Mouse (Mus musculus) hindbrain, embryonic 12.5 days (tissue): ENCODE measurements around the gene Ldah. TPM values are rescaled to one million over a fixed set of nuclear protein-coding genes. Genes with fewer than 3 reads are reported as not detected.
A peak's percentile ranks its signal among the peaks of the same experiment; 100 is the strongest.

ENCODE experiments used
- ATAC-seq: fragments of 200-750 bp; cut with Nextera tagmentation; 2 replicates; pipeline ENCODE4 v1.8.0; 2017; ENCODE audit warnings: moderate TSS enrichment; ENCODE audit not compliant: low FRiP score
- H3K27ac ChIP-seq: fragments of 300-500 bp; sonication (generic); 2 replicates; pipeline ENCODE4 v1.5.1; 2016; ENCODE audit warnings: mild to moderate bottlenecking
- H3K27me3 ChIP-seq: fragments of 300-500 bp; sonication (generic); 2 replicates; pipeline ENCODE4 v1.6.1; 2016; ENCODE audit warnings: mild to moderate bottlenecking
- H3K36me3 ChIP-seq: fragments of 300-500 bp; sonication (generic); 2 replicates; pipeline ENCODE4 v1.6.1; 2016; ENCODE audit warnings: mild to moderate bottlenecking
- H3K4me1 ChIP-seq: fragments of 300-500 bp; sonication (generic); 2 replicates; pipeline ENCODE4 v1.6.1; 2016
- H3K4me2 ChIP-seq: fragments of 300-500 bp; sonication (generic); replicated peaks from 2 replicates; pipeline ENCODE4 v1.6.1; 2016; ENCODE audit warnings: mild to moderate bottlenecking
- H3K4me3 ChIP-seq: fragments of 300-500 bp; sonication (generic); 2 replicates; pipeline ENCODE4 v1.5.1; 2016; ENCODE audit warnings: mild to moderate bottlenecking
- H3K9ac ChIP-seq: fragments of 300-500 bp; sonication (generic); 2 replicates; pipeline ENCODE4 v1.6.1; 2016; ENCODE audit warnings: mild to moderate bottlenecking, moderate library complexity
- H3K9me3 ChIP-seq: fragments of 300-500 bp; sonication (generic); replicated peaks from 2 replicates; pipeline ENCODE4 v1.6.1; 2016; ENCODE audit warnings: mild to moderate bottlenecking
- WGBS: fragments of 180-500 bp; shearing (Covaris S2); methylation state at CpG from one replicate; pipeline ENCODE4 v1.1.7; 2016; 5-methylcytosine and 5-hydroxymethylcytosine counted together
- polyA plus RNA-seq: library from polyadenylated mRNA; unstranded; fragments of >200 nt; fragmentation: Nextera tagmentation; extraction: Ambion mirVana; gene quantifications from 2 replicates; pipeline ENCODE4 v1.2.1, GENCODE M21; 2016

The Ldah gene
- polyA plus RNA-seq, 1 experiment from 2014 or later: 71.3 TPM

DNA sequence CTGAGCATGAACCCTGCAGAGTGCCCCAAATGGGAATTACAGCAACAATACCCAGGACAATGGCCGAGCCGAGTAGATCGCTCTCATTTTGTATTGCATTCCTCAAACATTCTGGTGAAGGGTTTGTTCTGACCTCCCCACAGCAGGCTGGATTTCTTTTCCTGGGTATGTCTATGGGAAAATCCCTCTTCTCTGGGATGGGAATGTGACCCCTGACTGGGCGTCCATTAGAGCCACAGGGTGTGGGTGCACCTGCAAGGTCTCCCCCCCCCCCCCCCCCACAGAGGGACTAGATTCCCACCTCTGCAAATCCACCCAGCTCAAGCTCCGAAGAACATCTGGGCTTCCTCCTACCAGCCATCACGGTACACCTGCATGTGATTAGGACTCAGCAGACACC lies 81.2 kb downstream of the Ldah start:
- no peak overlapping the region for H3K27ac ChIP-seq
- H3K4me2 ChIP-seq: no peak overlapping the region
- H3K4me3 ChIP-seq: no peak overlapping the region
- peaks cover 11% of the 10 kb centered on the region for H3K4me1 ChIP-seq
- H3K36me3 ChIP-seq: no peaks in the 10 kb centered on the region
- 0 out of 2 replicates have a peak, but pooled peaks cover 9% of the 10 kb centered on the region for H3K27me3 ChIP-seq
- WGBS: 77% methylated on average over 6 of the region's 6 CpGs
- ATAC-seq: no peak
- no peaks in the 10 kb centered on the region for H3K9me3 ChIP-seq
- no peak overlapping the region for H3K9ac ChIP-seq

DNA sequence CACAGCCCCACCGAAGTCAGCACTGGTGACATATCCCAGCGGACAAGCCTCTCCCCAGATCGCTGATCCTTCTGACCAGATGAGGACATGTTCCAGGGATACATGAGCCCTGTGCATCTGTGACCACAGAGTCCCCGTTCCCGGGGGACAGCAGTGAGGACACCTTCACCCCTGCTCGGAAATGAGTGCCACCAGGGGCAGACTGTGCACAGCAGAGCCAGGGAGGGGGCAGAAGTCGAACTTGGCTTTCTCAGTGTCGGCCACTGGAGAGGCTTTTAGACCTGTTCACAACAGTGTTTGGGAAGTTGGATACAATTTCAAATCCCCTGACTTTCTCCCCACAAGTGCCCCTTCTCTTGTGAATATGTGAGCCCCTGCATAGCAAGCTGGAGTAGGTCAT lies 81.6 kb downstream of the Ldah start:
- no peak for ATAC-seq
- H3K36me3 ChIP-seq: no peaks in the 10 kb centered on the region
- H3K4me3 ChIP-seq: no peak overlapping the region
- peaks cover 12% of the 10 kb centered on the region; the same call in 1 of the 2 replicates for H3K27me3 ChIP-seq
- 84% methylated on average over 8 of the region's 8 CpGs for WGBS
- no peaks in the 10 kb centered on the region for H3K9me3 ChIP-seq
- no peak overlapping the region for H3K9ac ChIP-seq
- no peak overlapping the region for H3K4me2 ChIP-seq
- no peak overlapping the region for H3K27ac ChIP-seq
- peaks cover 11% of the 10 kb centered on the region for H3K4me1 ChIP-seq

GRCm38 (mm10) chr12:8291157-8291853 lies 83.4 kb downstream of the Ldah start:
- peak; percentile 48; the same call in 1 of the 2 replicates for ATAC-seq
- H3K36me3 ChIP-seq: no peaks in the 10 kb centered on the region
- no peak overlapping the region for H3K4me3 ChIP-seq
- H3K4me2 ChIP-seq: no peak overlapping the region
- H3K27ac ChIP-seq: no peak overlapping the region
- no peak overlapping the region for H3K9ac ChIP-seq
- 58% methylated on average over 15 of the region's 15 CpGs for WGBS
- H3K27me3 ChIP-seq: peaks cover 29% of the 10 kb centered on the region
- no peaks in the 10 kb centered on the region for H3K9me3 ChIP-seq
- peaks cover 11% of the 10 kb centered on the region for H3K4me1 ChIP-seq

- no peak for ATAC-seq
- Histone ChIP-seq H3K36me3 (no peaks in the 10 kb centered on the region), H3K4me3 (no peak overlapping the region), H3K4me2 (no peak overlapping the region), H3K9ac (no peak overlapping the region), H3K9me3 (no peaks in the 10 kb centered on the region), H3K4me1 (peaks cover 27% of the 10 kb centered on the region), H3K27ac (no peak overlapping the region), H3K27me3 (peaks cover 70% of the 10 kb centered on the region)
- WGBS: 56% methylated on average over 6 of the region's 6 CpGs
Observed at GRCm38 (mm10) chr12:8295307-8295913, 87.5 kb downstream of the Ldah start.

DNA sequence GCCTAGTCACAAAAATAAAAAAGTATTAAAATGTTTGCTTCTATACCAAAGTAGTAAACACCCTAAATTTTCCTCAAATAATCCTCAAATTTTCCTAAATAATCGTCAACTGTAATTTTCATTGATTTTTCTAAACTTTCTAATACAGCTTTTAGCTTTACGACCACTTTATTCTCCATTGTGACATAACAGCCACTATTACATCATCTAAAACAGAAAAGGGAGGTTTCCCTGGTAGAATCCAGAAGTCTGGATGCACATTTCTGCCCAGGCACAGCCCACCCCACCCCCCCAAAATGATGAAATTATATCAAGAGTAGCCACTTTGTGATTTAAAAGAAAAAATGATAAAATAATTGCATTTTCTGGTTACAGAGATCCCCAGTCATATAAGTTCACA lies 88.2 kb downstream of the Ldah start:
- no peak for ATAC-seq
- Histone ChIP-seq H3K4me1 (peaks cover 27% of the 10 kb centered on the region), H3K36me3 (no peaks in the 10 kb centered on the region), H3K4me3 (no peak overlapping the region), H3K4me2 (no peak overlapping the region), H3K9ac (no peak overlapping the region), H3K27ac (no peak overlapping the region), H3K9me3 (no peaks in the 10 kb centered on the region), H3K27me3 (peaks cover 77% of the 10 kb centered on the region)
- WGBS: 88% methylated on average over 2 of the region's 2 CpGs

DNA sequence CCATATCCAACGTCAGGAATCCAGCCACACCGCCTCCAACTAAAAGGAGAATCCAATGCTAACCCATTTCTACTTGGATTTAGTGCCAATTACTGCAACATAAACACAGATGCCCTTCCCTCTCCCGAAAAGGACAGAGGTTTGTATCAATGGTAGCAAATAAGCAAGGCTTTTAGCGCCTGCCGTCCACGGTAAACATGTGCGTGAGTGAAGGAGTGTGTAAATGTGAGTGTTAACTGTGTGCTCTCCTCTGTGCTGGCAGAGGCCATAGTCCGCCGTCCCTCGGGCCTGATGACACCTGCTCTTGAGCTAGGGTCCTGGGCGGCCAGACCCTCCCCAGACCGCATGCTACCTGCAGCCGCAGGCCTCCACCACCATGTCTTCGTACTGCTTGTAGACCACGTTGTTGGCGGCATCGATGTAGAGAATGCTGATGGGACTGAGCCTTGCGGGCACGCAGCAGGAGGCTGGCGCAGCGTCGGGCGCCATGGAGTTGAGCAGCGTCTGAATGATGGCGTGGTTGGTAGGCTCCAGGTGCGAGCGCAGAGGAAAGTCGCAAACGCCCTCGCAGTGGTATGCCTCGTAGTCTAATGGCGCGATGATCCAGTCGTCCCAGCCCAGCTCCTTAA lies 89.8 kb downstream of the Ldah start:
- H3K27me3 ChIP-seq: peaks cover 92% of the 10 kb centered on the region
- H3K4me3 ChIP-seq: peak overlapping the region; percentile 38
- ATAC-seq: no peak
- no peak overlapping the region for H3K27ac ChIP-seq
- H3K4me2 ChIP-seq: peak overlapping the region; percentile 67
- 6% methylated on average over 34 of the region's 34 CpGs for WGBS
- no peaks in the 10 kb centered on the region for H3K9me3 ChIP-seq
- no peaks in the 10 kb centered on the region for H3K36me3 ChIP-seq
- H3K4me1 ChIP-seq: peaks cover 31% of the 10 kb centered on the region
- H3K9ac ChIP-seq: no peak overlapping the region

DNA sequence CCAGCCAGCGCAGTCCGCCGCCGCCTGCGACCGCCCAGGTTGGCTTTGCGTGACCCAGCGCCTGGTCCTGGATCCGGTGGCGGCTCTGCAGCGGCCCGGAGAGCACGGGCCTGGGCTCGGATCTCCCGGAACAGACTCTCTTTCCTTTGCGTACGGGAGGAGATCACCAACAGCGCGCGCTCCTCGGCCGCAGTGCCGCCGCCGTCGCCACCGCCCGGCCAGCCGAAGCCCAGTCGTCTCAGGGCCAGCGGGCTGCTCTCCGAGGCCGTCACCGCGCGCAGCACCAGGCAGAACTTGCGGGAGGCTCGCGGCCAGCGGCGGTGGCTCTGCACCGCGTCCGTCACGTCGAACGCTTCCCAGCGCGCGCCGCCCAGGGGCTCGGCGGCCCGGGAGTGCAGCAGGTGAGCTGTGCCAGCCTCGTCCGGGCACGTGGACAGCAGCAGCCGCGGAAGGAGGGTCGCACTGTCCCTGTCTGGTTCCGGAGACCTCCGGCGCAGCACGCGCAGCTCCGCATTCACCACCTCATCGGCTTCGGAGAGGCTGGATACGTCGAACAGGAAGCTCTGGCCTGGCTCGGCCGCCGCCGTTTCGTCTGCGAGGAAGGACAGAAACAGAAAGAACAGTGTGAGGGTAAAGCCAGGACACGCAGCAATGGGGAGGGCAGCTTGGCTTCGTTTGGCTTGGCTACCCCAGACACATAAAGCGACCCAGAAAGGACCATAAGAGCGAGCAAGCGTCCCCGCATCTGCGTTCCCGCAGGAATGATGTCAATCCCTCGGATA lies 90.6 kb downstream of the Ldah start:
- Histone ChIP-seq H3K9me3 (no peaks in the 10 kb centered on the region), H3K27me3 (peaks cover 95% of the 10 kb centered on the region), H3K9ac (peak overlapping the region; percentile 35; the same call in 1 of the 2 replicates), H3K4me3 (peak overlapping the region; percentile 38), H3K36me3 (no peaks in the 10 kb centered on the region), H3K4me1 (peaks cover 31% of the 10 kb centered on the region), H3K4me2 (peak overlapping the region; percentile 67), H3K27ac (no peak overlapping the region)
- WGBS: 1% methylated on average over 85 of the region's 85 CpGs
- no peak for ATAC-seq

DNA sequence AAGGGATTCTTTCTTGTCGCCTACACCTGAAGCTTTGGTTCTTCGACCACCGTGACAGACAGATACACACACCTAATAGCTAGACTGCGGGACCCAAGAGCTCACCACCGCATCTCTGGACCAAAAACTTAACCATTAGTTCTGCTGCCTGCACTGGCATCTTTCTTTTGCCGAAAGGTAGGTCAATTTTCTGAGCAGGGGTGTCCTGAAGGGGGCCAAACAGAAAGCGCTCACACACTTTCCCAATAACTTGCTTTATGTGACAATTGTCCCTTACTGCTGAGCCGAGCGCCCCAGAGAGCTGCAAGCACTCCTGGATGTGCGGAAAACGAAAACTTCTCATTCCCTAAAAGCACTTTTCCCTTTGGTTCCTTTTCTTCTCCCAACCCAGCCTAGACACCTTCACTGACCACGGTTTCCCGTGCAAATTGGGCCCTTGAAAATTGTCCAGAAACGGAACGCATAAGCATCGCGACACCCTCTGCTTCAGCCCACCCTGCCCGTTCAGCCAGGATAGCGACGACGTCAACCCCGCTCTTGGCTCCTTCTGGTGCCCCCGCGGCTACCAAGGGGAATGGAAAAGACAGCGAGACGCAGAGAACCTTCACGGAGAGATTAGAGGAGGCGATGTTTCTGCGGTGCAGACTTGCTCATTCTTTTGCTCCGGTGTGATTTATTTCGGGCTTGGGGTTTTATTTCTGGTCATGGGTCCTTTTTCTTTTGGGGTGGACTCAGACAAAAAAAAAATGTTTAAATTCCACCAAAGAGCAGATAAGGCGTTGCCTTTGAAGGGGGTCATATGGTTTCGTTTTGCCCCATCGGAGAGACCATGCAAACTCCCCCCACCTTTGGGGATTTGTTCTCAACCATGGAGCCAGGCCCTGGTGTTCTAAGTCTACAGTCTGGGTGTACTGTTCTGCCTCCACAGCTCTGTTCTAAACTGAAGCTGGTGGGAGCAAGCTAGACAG lies 91.5 kb downstream of the Ldah start:
- Histone ChIP-seq H3K4me3 (peak overlapping the region; percentile 38), H3K9me3 (no peaks in the 10 kb centered on the region), H3K4me2 (peak overlapping the region; percentile 67), H3K9ac (no peak overlapping the region), H3K4me1 (peaks cover 31% of the 10 kb centered on the region), H3K27me3 (peaks cover 98% of the 10 kb centered on the region), H3K36me3 (no peaks in the 10 kb centered on the region), H3K27ac (no peak overlapping the region)
- no peak for ATAC-seq
- 5% methylated on average over 34 of the region's 34 CpGs for WGBS

DNA sequence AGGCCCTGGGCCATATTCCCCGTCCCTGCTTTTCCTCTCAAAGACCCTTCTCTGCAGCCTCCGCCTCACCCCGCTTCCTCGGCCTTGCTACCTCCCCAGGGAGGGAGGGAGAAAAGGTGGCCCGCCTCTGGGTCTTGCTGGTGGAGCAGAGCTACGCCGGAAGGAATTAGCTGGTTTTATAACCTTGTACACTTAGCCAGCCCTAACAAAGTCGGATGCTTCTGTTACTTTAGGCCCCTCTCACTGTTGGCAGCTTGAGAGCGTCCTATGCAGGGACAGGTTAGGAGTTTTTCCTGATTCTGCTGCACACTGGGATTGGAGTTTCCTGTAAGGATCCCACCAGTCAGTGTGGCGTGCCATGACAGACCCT lies 92.2 kb downstream of the Ldah start:
- no peaks in the 10 kb centered on the region for H3K9me3 ChIP-seq
- WGBS: 11% methylated on average over 10 of the region's 10 CpGs
- H3K9ac ChIP-seq: no peak overlapping the region
- H3K4me2 ChIP-seq: no peak overlapping the region
- H3K27ac ChIP-seq: no peak overlapping the region
- peaks cover 97% of the 10 kb centered on the region for H3K27me3 ChIP-seq
- peaks cover 31% of the 10 kb centered on the region for H3K4me1 ChIP-seq
- no peak for ATAC-seq
- H3K36me3 ChIP-seq: no peaks in the 10 kb centered on the region
- peak overlapping the region; percentile 1; the same call in 1 of the 2 replicates for H3K4me3 ChIP-seq

- no peak for ATAC-seq
- 24% methylated on average over 5 of the region's 5 CpGs for WGBS
- Histone ChIP-seq H3K9me3 (no peaks in the 10 kb centered on the region), H3K36me3 (no peaks in the 10 kb centered on the region), H3K4me2 (no peak overlapping the region), H3K9ac (0 out of 2 replicates have a peak overlapping the region, but pooled peaks have one; percentile 18), H3K4me3 (peak overlapping the region; percentile 1; the same call in 1 of the 2 replicates), H3K27me3 (peaks cover 97% of the 10 kb centered on the region), H3K4me1 (peaks cover 31% of the 10 kb centered on the region), H3K27ac (no peak overlapping the region)
Observed at GRCm38 (mm10) chr12:8300521-8300920, 92.6 kb downstream of the Ldah start.

GRCm38 (mm10) chr12:8301011-8301814 lies 93.3 kb downstream of the Ldah start:
- Histone ChIP-seq H3K4me3 (peak overlapping the region; percentile 45), H3K9me3 (no peaks in the 10 kb centered on the region), H3K27me3 (peaks cover 97% of the 10 kb centered on the region), H3K4me1 (peaks cover 31% of the 10 kb centered on the region), H3K36me3 (no peaks in the 10 kb centered on the region), H3K4me2 (peak overlapping the region; percentile 78), H3K27ac (no peak overlapping the region), H3K9ac (peak overlapping the region; percentile 55)
- ATAC-seq: no peak
- WGBS: 2% methylated on average over 45 of the region's 46 CpGs
